Mouse (Mus musculus) embryonic facial prominence, embryonic 14.5 days (tissue): ENCODE data around the gene Inpp4b. TPM values are rescaled to one million over a fixed set of nuclear protein-coding genes. Genes with fewer than 3 reads are reported as not detected.
A peak's percentile ranks its signal among the peaks of the same experiment; 100 is the strongest.

Experiments
- ATAC-seq: fragments of 200-750 bp; cut with Nextera tagmentation; 2 replicates; pipeline ENCODE4 v1.8.0; 2017; ENCODE audit warnings: low read depth, moderate number of reproducible peaks, moderate TSS enrichment
- DNase-seq: peaks from one replicate; pipeline ENCODE4 v3.0.0-alpha.2; 2015; ENCODE audit warnings: low spot score
- H3K27ac ChIP-seq: fragments of 300-500 bp; sonication (generic); replicated peaks from 2 replicates; pipeline ENCODE4 v1.5.1; 2014; ENCODE audit warnings: low read depth, mild to moderate bottlenecking, low read length, moderate library complexity
- H3K27me3 ChIP-seq: fragments of 300-500 bp; sonication (generic); replicated peaks from 2 replicates; pipeline ENCODE4 v1.6.1; 2014; ENCODE audit warnings: low read length; ENCODE audit not compliant: control insufficient read depth, insufficient read depth
- H3K36me3 ChIP-seq: fragments of 300-500 bp; sonication (generic); 2 replicates; pipeline ENCODE4 v1.6.1; 2014; ENCODE audit warnings: low read length, mixed read lengths; ENCODE audit not compliant: control insufficient read depth, insufficient read depth
- H3K4me1 ChIP-seq: fragments of 300-500 bp; sonication (generic); 2 replicates; pipeline ENCODE4 v1.6.1; 2014; ENCODE audit warnings: antibody characterized with exemption, low read length; ENCODE audit not compliant: control insufficient read depth, insufficient read depth
- H3K4me2 ChIP-seq: fragments of 300-500 bp; sonication (generic); 2 replicates; pipeline ENCODE4 v1.6.1; 2014; ENCODE audit warnings: low read depth, mild to moderate bottlenecking, low read length, moderate library complexity, mixed read lengths
- H3K4me3 ChIP-seq: fragments of 300-500 bp; sonication (generic); 2 replicates; pipeline ENCODE4 v1.5.1; 2014; ENCODE audit warnings: low read depth, mild to moderate bottlenecking, low read length
- H3K9ac ChIP-seq: fragments of 300-500 bp; sonication (generic); 2 replicates; pipeline ENCODE4 v1.6.1; 2014; ENCODE audit warnings: low read depth, mild to moderate bottlenecking, low read length, moderate library complexity, mixed read lengths
- H3K9me3 ChIP-seq: fragments of 300-500 bp; sonication (generic); 2 replicates; pipeline ENCODE4 v1.6.1; 2016; ENCODE audit warnings: low read length; ENCODE audit not compliant: control insufficient read depth
- WGBS: fragments of 180-500 bp; shearing (Covaris S2); extraction: QIAGEN DNeasy Blood & Tissue Kit; methylation state at CpG from one replicate; pipeline ENCODE4 v1.1.7; 2014; 5-methylcytosine and 5-hydroxymethylcytosine counted together
- polyA plus RNA-seq: library from polyadenylated mRNA; unstranded; fragments of >200 nt; fragmentation: Nextera tagmentation; extraction: Ambion mirVana; gene quantifications from 2 replicates; pipeline ENCODE4 v1.2.1, GENCODE M21; 2014

Inpp4b gene
- polyA plus RNA-seq, 1 experiment from 2014 or later: 14.9 TPM

GRCm38 (mm10) chr8:81572319-81573104 is 230.2 kb downstream of the Inpp4b start:
- no peak overlapping the region for H3K4me3 ChIP-seq
- DNase-seq (no peak), ATAC-seq (no peak)
- no peaks in the 10 kb centered on the region for H3K4me1 ChIP-seq
- no peaks in the 10 kb centered on the region for H3K9me3 ChIP-seq
- no peak overlapping the region for H3K27ac ChIP-seq
- H3K36me3 ChIP-seq: no peaks in the 10 kb centered on the region
- H3K4me2 ChIP-seq: no peak overlapping the region
- no peaks in the 10 kb centered on the region for H3K27me3 ChIP-seq
- H3K9ac ChIP-seq: no peak overlapping the region
- WGBS: 93% methylated on average over 1 of the region's 1 CpGs

DNA sequence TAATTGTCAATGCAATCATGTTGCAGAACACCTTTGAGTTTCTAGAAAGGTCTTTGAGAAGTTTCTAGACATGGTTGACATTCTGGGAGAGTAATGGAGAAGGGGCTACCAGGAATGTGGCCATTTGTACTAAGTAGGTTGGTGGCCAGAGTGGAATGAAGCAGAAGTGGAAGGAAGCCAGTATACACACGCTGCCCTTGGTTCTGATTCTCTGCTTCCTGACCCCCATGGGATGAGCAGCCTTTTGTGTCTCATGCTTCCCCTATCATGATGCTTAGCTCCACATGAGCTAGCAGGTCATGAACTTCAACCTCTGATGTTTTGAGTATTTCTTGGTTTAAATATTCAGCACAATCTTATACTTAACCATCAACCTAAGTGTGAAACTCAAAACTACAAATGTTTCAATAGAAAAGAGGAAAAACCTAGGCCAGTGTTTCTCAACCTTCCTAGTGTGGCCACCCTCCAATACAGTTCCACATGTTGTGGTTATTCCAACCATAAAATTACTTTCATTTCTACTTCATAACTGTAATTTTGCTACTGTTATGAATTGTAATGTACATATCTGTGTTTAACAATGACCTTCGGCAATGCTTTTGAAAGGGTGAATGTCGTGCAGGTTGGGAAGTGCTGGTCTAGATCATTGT is 233.0 kb downstream of the Inpp4b start:
- no peaks in the 10 kb centered on the region for H3K4me1 ChIP-seq
- H3K4me2 ChIP-seq: no peak overlapping the region
- H3K27me3 ChIP-seq: no peaks in the 10 kb centered on the region
- H3K4me3 ChIP-seq: no peak overlapping the region
- no peaks in the 10 kb centered on the region for H3K9me3 ChIP-seq
- DNase-seq (no peak), ATAC-seq (no peak)
- WGBS: 82% methylated on average over 3 of the region's 3 CpGs
- H3K9ac ChIP-seq: no peak overlapping the region
- no peak overlapping the region for H3K27ac ChIP-seq
- no peaks in the 10 kb centered on the region for H3K36me3 ChIP-seq

DNA sequence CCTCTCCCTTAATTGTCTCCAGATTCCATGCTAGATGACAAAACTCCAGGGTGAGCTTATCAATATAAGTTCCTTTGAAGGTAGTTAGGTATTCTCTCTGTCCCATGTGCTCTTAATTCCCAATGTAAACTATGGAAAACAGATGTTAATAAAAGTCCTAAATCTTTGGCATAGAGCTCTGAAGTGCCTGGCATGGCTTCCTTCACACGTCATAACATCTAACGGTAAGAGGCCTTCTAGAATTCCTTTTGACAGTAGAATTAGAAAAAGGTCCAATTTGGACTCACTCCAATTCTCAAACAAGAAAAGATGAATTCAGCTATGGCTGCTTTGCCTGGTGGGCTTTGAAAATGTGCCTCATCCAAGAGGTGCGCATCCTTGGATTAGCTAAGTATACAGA is 236.6 kb downstream of the Inpp4b start:
- no peaks in the 10 kb centered on the region for H3K4me1 ChIP-seq
- H3K9ac ChIP-seq: no peak overlapping the region
- 32% methylated on average over 3 of the region's 3 CpGs for WGBS
- H3K4me2 ChIP-seq: no peak overlapping the region
- H3K27me3 ChIP-seq: no peaks in the 10 kb centered on the region
- H3K27ac ChIP-seq: no peak overlapping the region
- no peaks in the 10 kb centered on the region for H3K36me3 ChIP-seq
- DNase-seq (peak; percentile 65), ATAC-seq (no peak)
- H3K9me3 ChIP-seq: no peaks in the 10 kb centered on the region
- H3K4me3 ChIP-seq: no peak overlapping the region

- no peak for DNase-seq
- 71% methylated on average over 2 of the region's 2 CpGs for WGBS
- H3K4me1 ChIP-seq: no peaks in the 10 kb centered on the region
- no peak overlapping the region for H3K4me2 ChIP-seq
- ATAC-seq: no peak
- H3K4me3 ChIP-seq: no peak overlapping the region
- no peaks in the 10 kb centered on the region for H3K36me3 ChIP-seq
- no peak overlapping the region for H3K9ac ChIP-seq
- no peak overlapping the region for H3K27ac ChIP-seq
- no peaks in the 10 kb centered on the region for H3K27me3 ChIP-seq
- H3K9me3 ChIP-seq: no peaks in the 10 kb centered on the region
Measured at GRCm38 (mm10) chr8:81581817-81582437, 239.6 kb downstream of the Inpp4b start.

GRCm38 (mm10) chr8:81582906-81583305 is 240.6 kb downstream of the Inpp4b start:
- no peak overlapping the region for H3K4me3 ChIP-seq
- no peaks in the 10 kb centered on the region for H3K27me3 ChIP-seq
- H3K9ac ChIP-seq: no peak overlapping the region
- H3K4me1 ChIP-seq: no peaks in the 10 kb centered on the region
- ATAC-seq (no peak), DNase-seq (no peak)
- H3K27ac ChIP-seq: no peak overlapping the region
- no peak overlapping the region for H3K4me2 ChIP-seq
- H3K36me3 ChIP-seq: no peaks in the 10 kb centered on the region
- H3K9me3 ChIP-seq: no peaks in the 10 kb centered on the region
- WGBS: 78% methylated on average over 1 of the region's 1 CpGs

DNA sequence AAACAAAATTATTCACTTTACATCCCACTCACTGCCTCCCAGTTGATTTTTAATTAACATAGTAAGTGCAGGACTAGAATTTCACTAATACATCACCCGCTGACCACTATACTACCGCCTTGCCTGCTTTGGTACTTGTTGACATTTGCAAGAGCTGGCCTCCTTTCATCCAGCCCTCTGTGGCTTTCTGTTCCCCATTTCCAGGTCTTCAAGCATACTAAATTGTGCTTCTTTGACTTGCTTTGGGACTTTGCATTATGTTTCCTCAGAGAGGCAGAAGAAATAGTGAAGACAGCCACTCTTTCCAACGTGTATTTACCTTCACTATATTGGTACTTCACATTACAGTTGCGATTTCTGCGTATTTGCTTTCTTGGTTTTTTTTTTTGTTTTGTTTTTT is 244.4 kb downstream of the Inpp4b start:
- WGBS: 87% methylated on average over 5 of the region's 5 CpGs
- Histone ChIP-seq H3K27me3 (no peaks in the 10 kb centered on the region), H3K9ac (no peak overlapping the region), H3K27ac (no peak overlapping the region), H3K4me1 (no peaks in the 10 kb centered on the region), H3K4me3 (no peak overlapping the region), H3K36me3 (no peaks in the 10 kb centered on the region), H3K9me3 (no peaks in the 10 kb centered on the region), H3K4me2 (no peak overlapping the region)
- no peak for DNase-seq
- ATAC-seq: no peak

DNA sequence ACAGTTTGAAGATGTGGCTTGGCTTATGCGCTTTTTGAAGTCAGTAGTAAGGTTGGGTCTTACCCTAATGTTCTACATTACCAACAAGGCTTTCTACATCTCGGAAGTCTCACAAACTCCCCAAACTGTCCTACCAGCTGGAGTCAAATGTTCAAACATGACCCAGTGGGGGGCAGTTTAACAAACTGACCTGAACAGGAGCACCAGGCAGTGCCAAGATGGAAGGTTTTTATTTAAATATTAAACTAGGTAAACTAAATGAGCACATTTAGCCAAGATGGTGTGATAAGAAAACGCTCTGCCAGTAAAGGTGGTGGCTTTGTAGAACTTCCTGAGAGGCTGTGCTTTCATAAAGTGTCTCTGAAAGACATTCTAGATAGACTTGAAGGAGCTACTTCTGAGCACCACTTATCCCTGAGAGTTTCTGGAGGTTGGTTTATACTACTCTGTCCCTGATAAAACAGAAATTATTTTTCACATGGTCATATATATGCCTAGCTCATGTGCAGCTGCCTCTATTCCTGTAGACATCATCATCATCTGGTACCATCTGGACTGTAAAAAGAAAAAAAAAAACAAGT is 251.9 kb downstream of the Inpp4b start:
- Histone ChIP-seq H3K27ac (no peak overlapping the region), H3K4me2 (no peak overlapping the region)
- 87% methylated on average over 3 of the region's 3 CpGs for WGBS

GRCm38 (mm10) chr8:81599209-81599608 is 256.9 kb downstream of the Inpp4b start:
- no peak overlapping the region for H3K27ac ChIP-seq
- H3K4me2 ChIP-seq: no peak overlapping the region
- 59% methylated on average over 4 of the region's 4 CpGs for WGBS
- no peak for ATAC-seq
- H3K27me3 ChIP-seq: no peaks in the 10 kb centered on the region
- H3K9ac ChIP-seq: no peak overlapping the region
- no peaks in the 10 kb centered on the region for H3K9me3 ChIP-seq
- H3K4me3 ChIP-seq: no peak overlapping the region
- no peaks in the 10 kb centered on the region for H3K4me1 ChIP-seq
- no peak for DNase-seq
- H3K36me3 ChIP-seq: no peaks in the 10 kb centered on the region

More for the DNA sequence above, 251.9 kb downstream of the Inpp4b start:
- H3K36me3 ChIP-seq: no peaks in the 10 kb centered on the region
- H3K27me3 ChIP-seq: no peaks in the 10 kb centered on the region
- no peak overlapping the region for H3K4me3 ChIP-seq
- no peak overlapping the region for H3K9ac ChIP-seq
- DNase-seq (no peak), ATAC-seq (no peak)
- no peaks in the 10 kb centered on the region for H3K4me1 ChIP-seq
- no peaks in the 10 kb centered on the region for H3K9me3 ChIP-seq
